Mouse (Mus musculus): ENCODE data around the gene Nmu.

Gene Nmu

DNA sequence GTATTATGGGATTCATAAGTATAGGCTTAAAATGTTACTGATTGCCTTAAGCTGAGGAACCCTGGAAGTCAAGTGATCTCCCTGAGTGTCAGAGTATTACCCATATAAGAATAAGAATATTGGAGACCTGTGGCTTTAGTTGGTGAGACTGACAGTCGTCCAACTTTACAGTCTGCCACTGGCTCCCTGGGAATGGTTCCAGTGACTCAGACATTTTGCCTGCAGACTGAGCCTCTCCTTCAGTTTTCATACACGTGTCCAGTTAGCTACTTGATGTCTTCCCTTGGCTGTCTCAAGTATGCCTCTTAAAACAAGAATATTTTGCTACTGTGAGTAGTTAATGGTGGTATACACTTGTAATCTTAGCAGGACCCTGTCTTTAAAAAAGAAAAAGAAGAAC lies 55.4 kb downstream of the Nmu start:
- DNase-seq = no peak

GRCm38 (mm10) chr5:76306261-76306660 lies 57.3 kb downstream of the Nmu start:
- DNase-seq = no peak

DNA sequence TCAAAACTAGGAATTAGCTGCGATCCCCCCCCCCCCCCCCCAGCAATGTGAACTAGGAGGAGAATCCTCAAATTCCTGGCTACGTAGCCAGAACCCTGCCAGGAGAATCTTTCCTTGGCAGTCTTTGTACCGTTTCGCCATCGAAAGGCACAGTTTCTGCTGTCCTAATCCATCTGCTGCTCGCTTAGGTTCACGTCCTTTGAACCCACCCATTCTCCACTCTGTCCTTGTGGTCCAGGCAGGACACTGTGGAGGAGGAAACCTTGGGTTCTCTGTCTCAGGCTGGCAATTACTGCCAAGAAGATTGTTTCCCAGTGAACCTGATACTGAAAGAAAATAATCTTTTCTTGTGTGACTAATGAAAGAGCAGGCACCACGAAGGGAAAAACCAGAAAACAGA lies 58.0 kb downstream of the Nmu start:
- DNase-seq = peak; percentile 34

GRCm38 (mm10) chr5:76304452-76305341 lies 58.9 kb downstream of the Nmu start, which contains the start of gene Clock:
Clock (minus strand) TSS chr5:76304792.
- peak; percentile 95 for DNase-seq

- DNase-seq = peak; percentile 92
These were observed 59.7 kb downstream of the Nmu start for GRCm38 (mm10) chr5:76303745-76304451.

DNA sequence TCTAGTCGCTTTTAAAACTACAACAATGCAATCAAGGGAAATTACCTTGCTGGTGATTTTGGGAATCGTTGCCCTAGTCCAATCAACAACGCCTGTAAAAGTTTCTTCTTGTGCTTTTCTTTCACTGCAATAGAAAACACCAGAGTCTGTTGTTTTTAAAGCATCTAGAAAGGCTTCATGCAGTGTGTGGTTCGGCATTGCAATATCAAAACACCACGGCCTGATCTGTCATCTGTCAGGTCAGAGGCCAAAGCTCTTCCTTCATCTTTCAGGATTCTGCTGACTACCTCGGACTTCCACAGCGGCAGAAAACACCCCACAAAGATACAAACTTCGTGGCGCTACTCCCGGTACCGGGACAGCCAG lies 60.2 kb downstream of the Nmu start:
- DNase-seq = no peak

DNA sequence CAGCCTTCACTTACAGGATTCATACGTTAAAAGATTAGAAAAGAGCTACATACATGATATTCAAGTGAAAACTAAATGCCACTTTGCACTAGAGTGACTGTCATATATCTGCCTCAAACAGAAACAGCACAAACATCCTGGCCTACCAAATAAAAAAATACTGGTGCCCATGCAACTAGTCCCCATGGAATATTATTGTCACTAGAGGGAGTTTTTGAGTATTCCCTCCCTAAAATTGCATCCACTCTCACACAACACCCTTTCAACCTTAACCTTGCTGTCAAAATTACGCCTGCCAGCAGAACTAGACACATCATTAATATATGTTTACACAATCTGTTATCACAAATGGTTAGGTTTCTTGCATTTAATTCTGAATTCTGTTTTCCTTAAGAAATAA lies 61.6 kb downstream of the Nmu start:
- no peak for DNase-seq

- peak; percentile 54 for DNase-seq
These were observed 74.3 kb downstream of the Nmu start for GRCm38 (mm10) chr5:76289234-76289691.

GRCm38 (mm10) chr5:76288256-76288655 lies 75.3 kb downstream of the Nmu start:
- DNase-seq = no peak

DNA sequence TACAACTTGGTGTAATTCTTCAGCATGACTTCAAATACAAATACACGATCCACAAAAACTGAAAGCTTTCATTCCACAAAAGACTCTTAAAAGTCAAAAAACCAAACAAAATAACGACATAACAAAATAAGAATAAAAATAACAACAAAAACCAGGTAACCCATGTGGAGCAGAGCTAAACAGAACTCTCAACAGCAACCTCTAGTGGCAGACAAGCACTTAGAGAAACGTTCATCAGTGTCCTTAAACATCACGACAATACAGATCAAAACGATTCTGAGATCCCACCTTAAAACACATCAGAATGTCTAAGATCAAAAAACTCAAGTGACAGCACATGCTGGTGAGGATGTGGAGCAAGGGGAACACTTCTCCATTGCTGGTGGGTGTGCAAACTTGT lies 76.5 kb downstream of the Nmu start:
- DNase-seq = no peak

GRCm38 (mm10) chr5:76285699-76286098 lies 77.9 kb downstream of the Nmu start:
- DNase-seq = no peak

DNA sequence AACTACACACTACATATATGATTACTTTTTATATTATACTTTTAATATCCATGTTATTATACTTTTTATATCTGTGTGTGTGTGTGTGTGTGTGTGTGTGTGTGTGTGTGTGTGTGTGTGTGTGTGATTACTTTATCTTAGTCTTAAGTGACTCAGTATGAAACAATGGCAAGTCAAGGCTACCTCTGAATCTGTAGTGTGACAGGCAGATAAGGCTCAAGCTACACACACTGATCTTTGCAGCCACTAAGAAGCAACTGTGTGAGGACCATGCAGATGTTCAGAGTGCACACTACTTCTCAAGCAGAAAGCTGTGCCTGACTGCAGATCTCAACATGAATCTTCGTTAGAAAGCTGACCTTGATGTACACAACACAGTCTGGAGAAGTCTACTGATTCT lies 79.7 kb downstream of the Nmu start:
- DNase-seq = no peak
